Mouse (Mus musculus) forebrain, embryonic 11.5 days (tissue): ENCODE measurements around the gene Megf8. TPM values are rescaled to one million over a fixed set of nuclear protein-coding genes. Genes with fewer than 3 reads are reported as not detected.
"Not testable (repeated sequence)": the region's sequence is repeated elsewhere in the genome, so short reads cannot be mapped to it uniquely, and the experiment has no call there.

Source experiments
- ATAC-seq: fragments of 200-750 bp; cut with Nextera tagmentation; replicated peaks from 2 replicates; pipeline ENCODE4 v1.8.0; 2017; ENCODE audit warnings: moderate TSS enrichment; ENCODE audit not compliant: low FRiP score
- DNase-seq: peaks from one replicate; pipeline ENCODE4 v3.0.0-alpha.2; 2017; ENCODE audit warnings: low spot score
- H3K27ac ChIP-seq: fragments of 300-500 bp; sonication (generic); 2 replicates; pipeline ENCODE4 v1.5.1; 2014; ENCODE audit warnings: low read depth, low read length
- H3K27me3 ChIP-seq: fragments of 300-500 bp; sonication (generic); 2 replicates; pipeline ENCODE4 v1.6.1; 2014; ENCODE audit warnings: mild to moderate bottlenecking, low read length, mixed read lengths; ENCODE audit not compliant: control insufficient read depth, insufficient read depth
- H3K36me3 ChIP-seq: fragments of 300-500 bp; sonication (generic); 2 replicates; pipeline ENCODE4 v1.6.1; 2014; ENCODE audit warnings: mild to moderate bottlenecking, low read length, moderate library complexity, mixed read lengths; ENCODE audit not compliant: control insufficient read depth, insufficient read depth
- H3K4me1 ChIP-seq: fragments of 300-500 bp; sonication (generic); replicated peaks from 2 replicates; pipeline ENCODE4 v1.6.1; 2014; ENCODE audit warnings: low read length, mixed read lengths; ENCODE audit not compliant: control insufficient read depth, insufficient read depth
- H3K4me2 ChIP-seq: fragments of 300-500 bp; sonication (generic); 2 replicates; pipeline ENCODE4 v1.6.1; 2014; ENCODE audit warnings: low read depth, mild to moderate bottlenecking, low read length, moderate library complexity, mixed read lengths; ENCODE audit not compliant: severe bottlenecking
- H3K4me3 ChIP-seq: fragments of 300-500 bp; sonication (generic); 2 replicates; pipeline ENCODE4 v1.5.1; 2014; ENCODE audit warnings: low read depth, low read length
- H3K9ac ChIP-seq: fragments of 300-500 bp; sonication (generic); 2 replicates; pipeline ENCODE4 v1.6.1; 2014; ENCODE audit warnings: low read length
- H3K9me3 ChIP-seq: fragments of 300-500 bp; sonication (generic); 2 replicates; pipeline ENCODE4 v1.6.1; 2016; ENCODE audit warnings: low read length, mixed read lengths; ENCODE audit not compliant: control insufficient read depth
- WGBS: fragments of 180-500 bp; shearing (Covaris S2); extraction: QIAGEN DNeasy Blood & Tissue Kit; methylation state at CpG from one replicate; pipeline ENCODE4 v1.1.7; 2014; 5-methylcytosine and 5-hydroxymethylcytosine counted together
- polyA plus RNA-seq: library from polyadenylated mRNA; unstranded; fragments of >200 nt; fragmentation: Nextera tagmentation; extraction: Ambion mirVana; gene quantifications from 2 replicates; pipeline ENCODE4 v1.2.1, GENCODE M21; 2014

Megf8 gene
- polyA plus RNA-seq, 1 experiment from 2014 or later, result 14.6 TPM

DNA sequence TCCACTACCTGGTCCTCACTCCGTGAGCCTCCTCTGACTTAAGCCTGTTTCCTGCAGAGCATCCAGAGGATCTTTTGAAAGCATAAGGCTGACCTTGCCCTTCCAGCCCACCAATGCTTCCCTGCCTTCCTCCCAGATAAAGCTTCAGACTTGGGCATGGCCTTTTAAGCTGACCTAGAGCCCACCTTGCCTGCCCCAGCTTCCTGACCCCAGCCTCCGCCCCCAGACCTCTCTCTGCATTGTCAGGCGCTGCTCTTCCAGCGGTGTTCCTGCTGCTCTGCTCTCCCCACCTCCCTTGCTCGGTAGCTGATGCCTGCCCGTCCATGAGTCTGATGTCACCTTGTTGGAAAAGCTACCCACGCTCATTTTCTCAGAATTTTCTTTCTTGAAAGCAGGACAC is 75.9 kb downstream of the Megf8 start:
- Histone ChIP-seq H3K36me3 (no peaks in the 10 kb centered on the region), H3K9ac (no peak overlapping the region), H3K9me3 (no peaks in the 10 kb centered on the region), H3K27ac (no peak overlapping the region), H3K4me2 (no peak overlapping the region), H3K27me3 (no peaks in the 10 kb centered on the region; the same call in 1 of the 2 replicates), H3K4me1 (peaks cover 2% of the 10 kb centered on the region; the same call in 1 of the 2 replicates), H3K4me3 (no peak overlapping the region)
- ATAC-seq, result no peak
- DNase-seq, result no peak
- WGBS, result 31% methylated on average over 7 of the region's 7 CpGs

GRCm38 (mm10) chr7:25393451-25394210 is 76.7 kb downstream of the Megf8 start:
- Histone ChIP-seq H3K27ac (no peak overlapping the region), H3K4me1 (peaks cover 2% of the 10 kb centered on the region; the same call in 1 of the 2 replicates), H3K4me3 (no peak overlapping the region), H3K27me3 (no peaks in the 10 kb centered on the region; the same call in 1 of the 2 replicates), H3K4me2 (no peak overlapping the region), H3K9me3 (no peaks in the 10 kb centered on the region), H3K9ac (no peak overlapping the region), H3K36me3 (no peaks in the 10 kb centered on the region)
- peak; percentile 38 for DNase-seq
- no peak for ATAC-seq
- 76% methylated on average over 8 of the region's 8 CpGs for WGBS

- ATAC-seq (no peak), DNase-seq (peak; percentile 42)
- Histone ChIP-seq H3K27me3 (no peaks in the 10 kb centered on the region; the same call in 1 of the 2 replicates), H3K9me3 (no peaks in the 10 kb centered on the region), H3K4me3 (peak overlapping the region; percentile 63), H3K27ac (no peak overlapping the region), H3K4me1 (peaks cover 2% of the 10 kb centered on the region; the same call in 1 of the 2 replicates), H3K36me3 (no peaks in the 10 kb centered on the region), H3K4me2 (peak overlapping the region; percentile 90), H3K9ac (peak overlapping the region; percentile 64)
- WGBS, result 23% methylated on average over 7 of the region's 7 CpGs
These were observed 77.8 kb downstream of the Megf8 start for GRCm38 (mm10) chr7:25394754-25395153.

DNA sequence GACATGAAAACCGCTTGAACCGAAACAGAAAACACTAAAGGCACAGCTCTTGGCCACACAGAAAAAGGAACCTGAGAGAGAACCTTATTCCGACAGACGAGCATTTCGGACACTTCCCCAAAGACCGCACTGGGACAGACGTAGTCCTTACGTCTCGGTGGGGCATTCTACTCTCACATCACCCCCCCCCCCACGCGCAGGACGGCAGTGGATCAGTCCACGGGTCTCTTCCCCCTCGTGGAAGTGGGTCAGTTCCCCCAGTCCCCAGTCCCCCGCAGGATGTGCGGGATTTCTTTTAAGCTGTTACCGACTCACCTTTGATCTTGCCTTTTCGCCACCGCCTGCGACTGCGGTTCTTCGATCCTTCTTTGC is 78.2 kb downstream of the Megf8 start:
- no peak overlapping the region for H3K27ac ChIP-seq
- no peak for DNase-seq

GRCm38 (mm10) chr7:25395558-25396521 is 78.9 kb downstream of the Megf8 start:
- peak; percentile 97 for ATAC-seq
- H3K27me3 ChIP-seq, result no peaks in the 10 kb centered on the region; the same call in 1 of the 2 replicates
- DNase-seq, result peak; percentile 94
- no peak overlapping the region for H3K27ac ChIP-seq
- H3K36me3 ChIP-seq, result no peaks in the 10 kb centered on the region
- peaks cover 2% of the 10 kb centered on the region; the same call in 1 of the 2 replicates for H3K4me1 ChIP-seq
- H3K9ac ChIP-seq, result peak overlapping the region; percentile 64
- H3K4me3 ChIP-seq, result peak overlapping the region; percentile 63
- H3K9me3 ChIP-seq, result no peaks in the 10 kb centered on the region
- 7% methylated on average over 51 of the region's 52 CpGs for WGBS
- H3K4me2 ChIP-seq, result peak overlapping the region; percentile 90

More for the DNA sequence above, 78.2 kb downstream of the Megf8 start:
- Histone ChIP-seq H3K4me2 (peak overlapping the region; percentile 90), H3K4me1 (peaks cover 2% of the 10 kb centered on the region; the same call in 1 of the 2 replicates), H3K4me3 (peak overlapping the region; percentile 63), H3K27me3 (no peaks in the 10 kb centered on the region; the same call in 1 of the 2 replicates), H3K9ac (peak overlapping the region; percentile 64), H3K9me3 (no peaks in the 10 kb centered on the region), H3K36me3 (no peaks in the 10 kb centered on the region)
- 3% methylated on average over 22 of the region's 22 CpGs for WGBS
- no peak for ATAC-seq

DNA sequence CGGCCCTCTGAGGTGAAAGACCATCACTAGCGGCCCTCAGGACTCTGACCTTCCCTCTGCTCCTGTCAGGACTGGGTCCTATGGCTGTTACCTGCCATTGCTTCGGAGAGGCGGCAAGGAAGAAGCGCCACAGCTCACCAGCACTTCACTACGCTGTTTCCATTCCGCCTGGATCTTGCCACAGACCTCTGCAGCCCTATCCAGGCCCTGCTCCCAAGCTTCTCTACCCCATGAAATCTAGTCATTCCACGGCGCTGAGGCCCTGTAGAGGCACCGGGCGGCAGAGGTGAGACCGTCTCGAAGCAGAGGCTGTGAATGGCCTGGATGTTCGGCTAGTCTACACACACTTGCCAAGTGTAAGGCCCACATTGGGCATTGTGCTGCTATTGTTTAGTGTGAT is 79.7 kb downstream of the Megf8 start:
- Histone ChIP-seq H3K4me3 (no peak overlapping the region), H3K27ac (no peak overlapping the region), H3K9me3 (no peaks in the 10 kb centered on the region), H3K4me1 (peaks cover 2% of the 10 kb centered on the region; the same call in 1 of the 2 replicates), H3K4me2 (0 out of 2 replicates have a peak overlapping the region, but pooled peaks have one; percentile 90), H3K27me3 (no peaks in the 10 kb centered on the region; the same call in 1 of the 2 replicates), H3K9ac (no peak overlapping the region), H3K36me3 (no peaks in the 10 kb centered on the region)
- DNase-seq (no peak), ATAC-seq (0 out of 2 replicates have a peak, but pooled peaks have one; percentile 24)
- WGBS, result 90% methylated on average over 14 of the region's 14 CpGs

DNA sequence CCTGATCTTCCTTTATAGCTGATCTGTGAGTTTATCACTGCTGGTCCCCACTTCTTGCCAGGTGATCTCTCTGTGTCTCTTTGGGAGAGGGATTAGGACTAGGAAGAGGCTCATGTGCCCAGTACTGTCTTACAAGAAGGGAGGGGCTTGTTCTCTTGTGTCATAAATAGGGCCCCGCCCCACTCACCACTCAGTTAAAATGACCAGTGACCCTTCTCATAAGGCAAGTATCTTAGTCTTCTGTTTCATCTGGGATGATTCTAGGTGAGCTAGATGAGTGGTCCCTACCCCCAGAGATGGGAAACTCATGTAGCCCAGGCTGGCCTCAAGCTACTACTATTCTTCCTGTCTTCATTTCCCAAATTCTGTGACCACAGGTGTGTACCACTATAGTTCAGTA is 81.6 kb downstream of the Megf8 start, which contains the start of gene Lipe:
Lipe (minus strand) TSS at position 101 of the 400 bp plus-strand sequence.
- WGBS, result 94% methylated on average over 1 of the region's 1 CpGs
- DNase-seq, result peak; percentile 5
- no peak within 1 kb of the TSS for H3K4me2 ChIP-seq
- H3K9ac ChIP-seq, result no peak within 1 kb of the TSS
- H3K27me3 ChIP-seq, result no peaks in the 10 kb centered on the region; the same call in 1 of the 2 replicates
- H3K4me3 ChIP-seq, result no peak within 1 kb of the TSS
- H3K36me3 ChIP-seq, result no peaks in the 10 kb centered on the region
- no peaks in the 10 kb centered on the region for H3K9me3 ChIP-seq
- no peak for ATAC-seq
- H3K4me1 ChIP-seq, result peaks cover 2% of the 10 kb centered on the region; the same call in 1 of the 2 replicates
- H3K27ac ChIP-seq, result no peak within 1 kb of the TSS

DNA sequence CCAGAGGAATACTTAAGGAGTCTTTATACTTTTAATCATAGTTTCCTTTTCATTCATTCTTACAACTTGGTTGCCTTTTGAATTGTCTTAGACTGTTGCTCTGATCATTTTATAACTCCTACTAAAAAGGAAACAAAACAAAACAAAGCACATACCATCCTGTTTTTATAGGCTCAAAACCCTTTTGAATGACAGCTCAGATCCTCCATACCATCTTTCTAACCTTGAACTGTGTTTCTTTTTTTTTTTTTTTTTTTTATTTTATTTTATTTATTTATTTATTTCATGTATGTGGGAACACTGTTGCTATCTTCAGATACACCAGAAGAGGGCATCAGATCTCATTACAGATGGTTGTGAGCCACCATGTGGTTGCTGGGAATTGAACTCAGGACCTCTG is 82.1 kb downstream of the Megf8 start:
- H3K27me3 ChIP-seq, H3K4me3 ChIP-seq, H3K4me2 ChIP-seq, H3K9me3 ChIP-seq, H3K27ac ChIP-seq, H3K9ac ChIP-seq, H3K36me3 ChIP-seq, H3K4me1 ChIP-seq, ATAC-seq, DNase-seq: not testable (repeated sequence)
